Mouse (Mus musculus) megakaryocyte-erythroid progenitor cell, adult 5-6 weeks (primary cell): ENCODE measurements at regions not wholly inside any gene's neighbourhood (a gene's known extent, or its start where the extent isn't known, plus 50 kb on each side); places are given as distances from the start of the nearest gene placed in this dataset.

Experiments
- ATAC-seq: replicated peaks from 2 replicates; pipeline ENCODE4 v1.8.0; 2016; ENCODE audit warnings: mild to moderate bottlenecking, inconsistent platforms; ENCODE audit not compliant: severe bottlenecking, poor library complexity, low FRiP score, low TSS enrichment

DNA sequence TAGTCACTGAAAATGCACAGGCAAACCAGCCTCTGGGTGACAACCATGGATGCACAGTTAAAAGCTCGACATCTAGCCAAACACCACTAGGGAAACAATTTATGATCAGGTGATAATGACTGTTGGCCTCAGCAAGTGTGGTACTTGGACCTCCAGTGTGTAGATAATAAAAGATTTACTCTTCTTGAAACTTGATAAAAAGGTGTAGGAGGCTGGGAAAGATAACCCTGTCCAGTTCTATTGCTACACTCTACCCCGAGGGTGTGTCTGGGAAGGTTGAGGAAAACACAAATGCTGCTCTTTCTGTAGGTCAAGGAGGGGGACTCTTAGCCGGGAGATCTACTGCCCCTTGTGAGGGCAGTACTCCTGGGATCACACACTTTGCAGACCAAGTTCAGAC lies 152.4 kb upstream of the Pik3r1 start:
- no peak for ATAC-seq

DNA sequence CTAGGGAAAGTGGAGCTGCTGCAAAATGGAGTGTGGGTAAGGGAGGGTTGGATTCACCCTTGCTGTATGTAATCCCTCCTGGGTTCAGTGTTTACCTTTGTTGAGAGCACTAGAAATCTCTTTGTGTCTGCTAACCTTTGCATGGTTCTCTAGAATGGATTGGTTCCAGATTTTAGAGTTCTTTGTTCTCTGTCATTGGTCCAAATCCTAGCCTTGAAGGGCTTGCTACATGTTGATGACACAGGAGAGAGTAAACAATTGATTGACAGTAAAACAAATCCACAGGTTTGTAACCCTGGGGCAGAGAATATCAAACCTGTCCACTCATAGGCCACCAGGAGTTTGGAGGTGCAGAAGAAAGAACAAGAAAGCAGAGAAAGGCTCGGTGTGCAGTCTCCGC lies 156.6 kb upstream of the Pik3r1 start:
- no peak for ATAC-seq

DNA sequence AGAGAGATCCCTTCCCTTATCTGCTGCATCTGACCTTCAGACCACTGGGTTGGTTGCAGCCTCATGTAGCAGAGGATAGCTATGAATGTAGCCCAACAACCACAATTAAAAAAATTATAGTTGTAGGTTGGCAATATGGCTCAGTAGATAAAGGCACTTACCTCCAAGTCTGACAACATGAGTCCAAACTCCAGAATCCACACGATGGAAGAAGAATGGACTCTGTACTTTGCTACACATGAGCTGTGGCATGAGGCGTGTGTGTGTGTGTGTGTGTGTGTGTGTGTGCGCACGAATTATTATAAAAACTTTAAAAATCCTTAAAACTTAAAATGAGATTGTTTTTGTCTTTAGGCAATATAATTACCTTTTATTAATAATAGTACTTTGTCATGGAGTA lies 163.2 kb upstream of the Pik3r1 start:
- 0 out of 2 replicates have a peak, but pooled peaks have one; percentile 25 for ATAC-seq

DNA sequence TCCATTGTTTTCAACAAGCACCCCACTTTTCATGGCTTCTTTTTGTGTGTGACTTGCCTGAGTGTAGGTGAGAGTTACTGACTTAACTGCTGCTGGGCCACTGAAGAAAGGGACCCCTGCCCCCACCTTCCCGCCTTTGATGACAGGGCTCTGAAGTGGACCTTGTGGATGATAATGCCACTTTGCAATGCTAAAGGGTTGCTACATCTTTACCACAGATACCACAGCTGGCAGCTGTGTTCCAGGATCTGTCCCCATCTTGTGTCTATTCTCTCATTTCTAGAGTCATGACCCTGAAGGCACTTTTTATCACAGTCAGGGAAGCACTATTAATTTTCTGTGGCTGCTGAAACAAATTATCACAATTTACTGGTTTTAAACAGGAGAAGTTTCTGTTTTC lies 163.9 kb upstream of the Pik3r1 start:
- peak; percentile 68 for ATAC-seq

DNA sequence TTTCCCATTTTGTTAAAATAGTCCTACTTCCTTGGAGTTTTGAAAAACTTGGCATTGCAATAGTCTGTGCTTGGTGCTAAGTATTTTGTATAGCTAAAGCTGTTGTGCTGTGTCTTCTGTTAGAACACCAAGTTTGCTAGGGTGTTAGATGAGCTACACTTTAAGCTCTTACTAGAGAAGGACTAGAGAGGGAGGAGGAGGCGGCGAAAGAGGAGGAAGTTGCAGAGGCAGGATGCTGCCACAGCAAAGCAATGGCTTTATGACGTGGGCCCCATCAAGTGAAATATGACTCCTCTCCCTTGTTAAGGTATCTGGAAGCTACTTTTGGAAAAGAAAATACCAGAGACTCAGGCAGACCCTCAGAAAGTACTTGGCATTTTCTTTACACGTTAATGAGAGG lies 167.8 kb upstream of the Pik3r1 start:
- ATAC-seq = no peak

DNA sequence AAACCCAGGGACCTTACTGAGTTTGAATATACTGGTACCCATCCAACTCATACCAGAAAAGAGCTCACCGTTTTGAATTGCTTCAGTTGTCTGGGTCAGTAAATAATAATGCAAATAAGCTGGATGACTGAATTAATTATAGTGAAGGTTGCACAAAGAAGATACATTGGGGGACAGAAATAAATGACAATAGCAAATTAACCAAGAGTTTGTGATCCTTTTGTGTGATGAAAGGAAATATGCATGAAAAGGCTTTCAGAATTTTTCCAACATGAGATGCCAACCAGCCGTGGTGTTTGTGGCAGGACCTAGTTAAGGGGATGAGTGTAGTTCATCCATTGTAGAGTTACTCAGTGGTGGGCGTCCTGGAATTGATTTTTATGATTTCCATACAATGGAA lies 186.5 kb upstream of the Pik3r1 start:
- ATAC-seq = no peak

DNA sequence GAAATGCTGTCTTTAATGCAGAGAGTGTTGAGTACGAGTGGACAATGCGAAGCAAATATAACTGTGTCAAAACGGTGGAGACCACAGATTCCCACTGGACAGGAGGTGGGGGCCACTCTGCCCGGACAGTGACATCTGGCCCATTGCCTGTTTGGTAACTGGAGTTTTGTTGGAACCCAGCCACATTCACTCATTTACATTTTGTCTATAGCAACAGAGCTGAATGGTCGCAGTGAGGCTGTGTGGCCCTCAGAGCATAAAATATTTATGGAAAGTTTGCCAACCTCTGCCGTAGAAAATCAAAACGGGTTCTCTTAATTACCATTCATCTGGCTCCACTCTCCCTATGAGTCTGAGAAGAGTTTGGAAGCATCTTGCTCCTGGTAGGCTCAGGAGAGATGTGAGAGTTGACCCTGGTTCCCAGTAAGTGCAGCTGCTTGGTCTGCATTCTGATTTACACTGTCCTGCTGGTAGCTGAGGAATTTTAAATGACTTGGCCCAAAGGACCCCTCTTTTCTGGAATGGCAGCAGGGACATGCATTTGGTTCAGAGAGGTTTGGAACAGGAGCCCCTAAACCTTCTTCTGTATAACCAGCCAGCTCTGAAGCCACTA lies 187.9 kb upstream of the Pik3r1 start:
- ATAC-seq = no peak

DNA sequence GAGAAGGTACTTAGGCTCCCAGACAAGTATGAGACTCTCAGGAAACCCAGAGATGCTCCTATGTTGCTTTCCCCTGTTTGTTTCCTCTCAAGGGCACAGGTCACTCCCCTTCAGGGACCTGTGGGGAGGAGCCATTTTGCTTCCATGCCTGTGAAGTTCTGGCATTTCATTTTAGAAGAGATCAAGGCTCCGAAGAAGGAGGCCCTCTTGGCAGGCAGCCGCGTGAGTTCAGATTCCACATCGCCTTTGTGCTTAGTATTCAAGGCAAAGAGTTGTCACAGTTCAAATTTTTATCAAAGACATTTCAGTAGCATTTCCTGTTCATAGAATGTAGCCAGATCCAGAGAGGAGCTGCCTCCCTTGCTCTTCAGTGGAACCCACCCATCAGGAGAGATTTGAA lies 189.8 kb upstream of the Pik3r1 start:
- ATAC-seq = no peak

DNA sequence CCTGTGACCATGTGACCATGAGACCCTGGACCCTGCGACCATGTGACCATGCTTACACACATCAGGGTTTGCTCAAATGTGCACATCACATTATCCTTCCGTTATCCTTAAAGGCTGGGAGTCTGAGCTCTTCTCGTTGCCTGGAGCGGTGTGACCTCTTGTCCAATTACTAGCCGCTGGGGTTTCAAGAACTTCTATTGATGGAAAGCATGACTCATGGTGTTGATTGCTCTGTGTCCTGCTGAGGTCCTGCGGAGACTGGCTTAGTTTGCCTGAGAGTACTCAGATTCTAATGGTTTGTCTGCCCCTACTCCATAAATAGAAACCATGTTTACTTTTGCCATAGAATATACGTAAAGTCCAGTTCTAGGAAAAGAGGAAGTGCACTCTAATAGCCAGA lies 197.5 kb upstream of the Pik3r1 start:
- ATAC-seq = no peak

DNA sequence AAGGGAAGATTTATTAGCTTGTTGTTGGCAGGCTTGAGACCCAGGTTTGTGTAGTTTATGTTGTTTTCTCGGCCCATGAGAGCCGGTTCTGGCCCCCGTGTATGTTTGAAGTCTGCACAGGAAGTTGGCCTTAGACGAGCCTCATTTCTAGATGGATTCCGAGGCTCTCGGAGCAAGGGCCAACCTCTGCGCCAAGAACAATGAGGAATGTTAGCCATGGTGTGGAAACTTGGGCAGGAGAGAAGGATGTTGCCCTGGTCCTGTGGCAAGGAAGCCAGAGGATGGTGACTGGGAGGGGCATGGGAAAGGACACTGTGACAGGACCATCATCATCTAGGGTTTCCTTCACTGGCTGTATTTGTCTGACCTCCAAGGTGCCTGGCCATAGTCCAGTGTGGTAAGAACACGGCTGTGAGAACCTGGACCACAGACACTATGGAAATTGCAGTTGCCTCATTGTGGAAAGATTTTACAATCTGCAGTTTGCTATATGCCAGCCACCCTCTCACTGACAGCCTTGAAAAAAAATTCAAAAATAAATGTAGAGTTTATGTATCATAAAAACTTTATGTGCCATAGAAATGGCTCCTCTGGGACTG lies 198.9 kb upstream of the Pik3r1 start:
- ATAC-seq = no peak

DNA sequence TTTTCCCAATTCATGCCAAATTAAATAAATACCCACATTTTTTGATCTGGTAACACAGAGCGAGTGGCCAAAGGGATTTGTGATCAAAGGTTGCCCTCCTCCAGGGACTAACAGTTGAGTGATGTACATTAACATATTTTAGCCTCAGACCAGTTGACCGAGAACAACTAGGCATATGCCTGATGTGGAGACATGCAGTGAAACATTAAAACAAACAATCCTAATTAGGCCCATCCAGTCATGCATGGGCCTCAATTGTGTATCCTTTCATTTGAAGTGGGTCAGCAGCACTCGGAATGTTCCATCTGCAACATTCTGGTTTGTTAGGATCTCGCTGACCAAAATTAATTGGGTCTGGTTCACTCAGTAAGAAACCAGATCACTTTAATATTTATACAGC lies 199.4 kb upstream of the Pik3r1 start:
- ATAC-seq = no peak

DNA sequence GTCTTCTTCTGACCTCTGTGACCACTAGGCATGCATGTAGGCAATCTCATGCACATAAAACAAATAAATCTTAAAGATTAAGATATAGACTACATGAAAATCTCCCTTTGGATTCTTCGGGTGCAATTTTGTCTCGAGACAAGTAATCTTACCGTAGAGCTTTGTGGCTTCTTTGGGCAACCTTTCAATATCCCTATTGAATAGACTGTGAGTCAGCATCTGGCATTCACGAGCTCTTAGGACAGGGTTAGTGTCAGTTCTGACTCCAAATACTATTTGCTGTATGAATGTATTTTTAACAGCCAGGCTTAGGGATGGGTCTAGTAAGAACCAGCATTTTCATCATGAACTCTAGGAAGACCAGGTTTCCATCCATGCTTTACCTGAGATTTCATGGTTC lies 208.7 kb upstream of the Pik3r1 start:
- ATAC-seq = no peak

DNA sequence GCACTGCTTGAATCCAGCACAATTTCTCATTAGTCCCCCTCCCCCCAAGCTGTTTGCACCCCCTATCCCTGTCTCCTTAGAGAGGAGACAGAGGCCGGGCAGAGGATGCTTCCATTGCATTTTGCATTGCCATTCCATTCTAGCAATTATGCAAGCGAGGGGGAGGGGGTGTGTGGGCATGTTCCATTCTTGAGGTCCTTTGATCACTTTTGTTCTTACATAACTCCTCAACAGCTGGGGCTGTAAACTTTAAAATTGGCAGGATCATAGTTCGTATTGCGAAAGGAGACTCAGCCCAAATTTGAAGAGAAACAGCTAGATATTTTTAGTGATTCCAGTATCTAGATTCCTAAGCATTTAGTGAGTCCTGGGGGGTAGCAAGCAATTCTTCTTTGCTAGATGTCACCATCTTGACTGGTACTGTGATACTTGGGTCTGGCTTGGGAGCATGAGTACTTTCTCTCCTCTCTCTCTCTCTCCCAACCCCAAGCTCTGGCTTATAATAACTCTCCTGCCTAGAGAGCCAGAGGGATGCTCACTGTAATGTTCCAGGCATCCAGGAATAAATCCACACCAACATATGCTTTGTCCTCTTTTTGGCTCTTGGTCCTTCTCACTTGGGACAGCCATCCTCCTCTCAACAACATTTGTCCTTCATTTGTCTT lies 212.3 kb upstream of the Pik3r1 start:
- no peak for ATAC-seq

DNA sequence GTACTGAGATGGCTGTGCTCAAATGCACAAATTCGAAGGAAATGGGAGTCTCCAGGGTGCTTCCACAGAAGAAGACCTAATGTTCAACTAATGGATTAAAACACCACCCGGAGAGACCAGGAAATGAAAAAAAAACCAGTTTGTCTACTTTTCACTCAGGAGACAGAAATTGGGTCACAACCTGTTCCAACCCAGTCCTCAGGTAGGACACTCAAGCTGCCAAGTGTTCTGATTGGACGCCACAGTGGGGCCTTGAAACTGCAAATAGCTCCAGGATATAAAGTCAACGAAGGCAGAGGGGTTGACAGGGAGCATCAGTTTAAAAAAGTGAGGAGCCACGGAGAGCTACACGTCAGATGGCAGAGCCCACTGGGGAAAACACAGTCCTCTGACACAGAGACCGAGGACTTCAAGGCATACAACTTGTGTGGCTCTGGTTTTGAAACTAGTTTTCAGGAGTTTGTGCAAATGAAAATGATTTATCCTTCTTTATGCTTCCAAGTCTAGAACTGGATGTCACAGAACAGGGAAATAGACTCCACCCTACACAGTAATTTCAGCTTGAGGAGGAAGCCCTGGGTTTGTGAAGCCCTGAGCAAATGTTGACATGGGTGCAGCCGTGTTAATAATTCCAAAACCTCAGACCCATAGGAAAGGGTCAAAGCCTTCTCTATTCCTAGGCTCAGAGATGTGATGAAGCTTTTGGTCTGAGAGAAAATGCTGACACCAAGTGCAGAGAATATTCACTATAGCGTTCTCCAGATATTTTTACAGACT lies 220.8 kb upstream of the Pik3r1 start:
- ATAC-seq = no peak

DNA sequence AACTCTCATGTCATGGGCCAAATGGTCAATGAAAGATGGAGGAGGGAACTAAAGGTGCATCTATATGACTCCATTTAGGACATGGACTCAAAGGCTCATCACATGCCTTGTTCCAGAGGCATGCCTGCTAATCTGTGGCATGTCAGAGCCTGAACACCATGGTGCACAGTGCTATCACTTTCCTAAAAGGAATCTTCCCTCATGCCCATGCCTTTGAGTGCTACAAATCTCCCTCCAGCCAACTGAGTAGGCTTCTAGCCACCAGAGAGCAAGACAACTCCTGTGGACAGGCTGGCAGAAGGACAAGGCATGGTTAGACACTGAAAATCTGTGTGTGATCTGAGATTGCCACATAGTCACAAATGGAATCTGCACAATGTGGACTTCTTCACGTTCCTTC lies 223.7 kb upstream of the Pik3r1 start:
- ATAC-seq = no peak

DNA sequence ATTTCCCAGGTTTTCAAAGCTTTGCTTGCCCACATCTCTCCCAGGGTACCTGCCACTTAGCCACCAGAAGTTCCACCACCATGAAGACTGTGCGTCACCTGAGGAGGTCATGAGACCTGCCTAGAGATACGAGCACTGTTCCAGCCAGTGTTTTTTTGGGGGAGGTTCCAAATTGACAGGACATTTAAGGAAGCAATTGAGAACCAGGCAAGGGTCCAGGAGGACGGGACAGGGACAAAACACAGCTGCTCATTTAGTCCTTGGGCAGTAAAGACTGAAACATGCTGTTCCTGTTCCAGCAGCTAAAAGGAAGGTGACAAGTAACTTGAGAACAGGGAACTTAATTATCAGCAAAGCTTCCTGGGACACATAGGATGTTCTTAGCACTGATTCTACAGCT lies 226.8 kb upstream of the Pik3r1 start:
- no peak for ATAC-seq

DNA sequence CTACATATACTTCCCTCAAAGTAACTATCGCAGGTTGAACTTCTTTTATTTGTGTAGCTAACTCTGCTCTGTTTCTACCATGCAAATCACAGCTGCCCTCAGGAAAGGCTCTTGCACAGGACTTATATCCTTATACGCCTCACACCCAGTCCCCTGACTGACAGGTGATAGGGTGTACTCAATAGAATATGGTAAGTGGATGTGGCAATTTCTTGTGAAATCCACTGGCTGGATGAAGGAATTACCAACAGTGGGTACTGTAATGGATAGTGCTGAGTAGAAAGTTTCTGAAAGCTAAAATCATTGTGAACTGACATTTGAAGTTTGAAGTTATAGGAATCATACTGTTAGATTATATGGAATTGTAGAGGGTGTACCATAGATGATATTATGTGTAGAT lies 227.5 kb upstream of the Pik3r1 start:
- no peak for ATAC-seq

DNA sequence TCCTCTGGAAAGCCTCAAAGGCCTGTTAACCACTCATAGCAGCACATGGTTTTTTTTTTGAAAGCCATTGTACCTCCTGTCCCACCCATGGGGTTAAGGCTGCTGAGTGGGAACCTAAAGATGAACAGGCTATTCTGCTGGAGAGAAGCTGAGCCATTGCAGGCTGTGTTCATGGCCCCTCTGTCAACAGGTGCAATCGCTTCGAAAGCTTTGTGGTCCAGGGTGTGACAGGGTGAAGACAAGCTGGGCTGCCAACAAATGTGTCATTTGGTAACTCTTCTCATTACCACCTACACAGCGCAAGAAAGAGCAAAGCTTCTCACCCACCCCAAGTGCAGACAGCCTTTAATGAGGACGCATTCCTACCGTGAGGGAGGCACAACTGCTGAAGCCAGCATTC lies 228.1 kb upstream of the Pik3r1 start:
- no peak for ATAC-seq

DNA sequence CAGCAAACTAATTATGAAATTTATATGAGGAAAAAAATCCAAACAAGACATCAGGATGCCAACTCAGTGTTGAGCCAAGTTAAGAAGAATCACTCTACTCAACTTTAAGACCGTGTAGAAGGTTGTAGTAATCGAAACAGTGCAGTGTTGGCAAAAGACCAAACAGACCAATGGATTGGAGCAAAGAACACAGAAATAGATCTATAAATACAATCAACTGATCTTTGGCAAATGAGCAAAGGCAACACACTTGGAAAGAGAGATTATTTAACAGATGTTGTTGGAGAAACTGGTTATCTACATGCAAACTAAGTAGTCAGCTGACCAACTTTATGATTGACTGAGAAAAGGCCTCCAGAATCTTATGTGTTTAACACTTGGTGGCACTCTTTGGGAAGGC lies 229.4 kb upstream of the Pik3r1 start:
- no peak for ATAC-seq

DNA sequence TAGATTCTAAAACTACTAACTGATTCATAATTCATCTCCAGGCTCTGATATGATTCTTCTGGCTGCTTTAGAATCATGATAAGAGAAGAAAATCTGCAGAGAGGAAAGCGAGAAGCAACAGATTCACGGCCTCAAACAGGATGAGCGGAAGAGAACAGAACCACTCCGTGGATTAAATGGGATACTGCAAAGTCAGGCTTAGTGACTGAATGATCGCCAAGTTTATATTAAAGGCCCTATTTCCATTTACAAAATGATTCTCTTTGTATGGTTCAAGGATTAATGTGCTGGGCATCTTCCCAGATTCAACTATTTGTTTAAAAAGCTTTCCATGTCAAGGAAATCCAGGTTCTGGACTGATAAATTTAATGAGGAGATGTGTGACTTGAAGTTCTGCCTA lies 238.5 kb upstream of the Pik3r1 start:
- ATAC-seq = no peak

DNA sequence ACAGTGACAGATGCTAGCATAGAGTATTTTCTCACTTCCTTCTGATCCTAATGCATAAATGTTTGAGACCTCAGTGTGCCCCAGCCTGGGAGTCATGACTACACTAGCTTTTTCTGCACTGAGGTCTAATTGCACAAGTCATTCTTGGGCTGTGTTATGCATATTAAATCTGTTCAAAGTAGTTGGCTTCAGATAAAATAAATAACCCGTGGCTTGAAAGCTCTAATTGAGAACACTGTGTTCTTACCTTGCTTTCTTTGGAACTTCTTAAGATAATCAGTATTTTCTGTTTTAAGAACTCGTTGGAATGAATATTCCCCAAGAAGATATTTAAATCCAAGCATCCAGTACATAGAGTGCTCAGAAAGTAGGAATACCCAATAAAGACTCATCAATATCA lies 243.9 kb upstream of the Pik3r1 start:
- no peak for ATAC-seq
